Mouse (Mus musculus) myocyte (in vitro differentiated cells): Measurements from ENCODE around the gene Tsen34.

Experiments
- E2F4 ChIP-seq: IDR thresholded peaks from one replicate; pipeline ENCODE4 v1.6.1; 2011; ENCODE audit warnings: mild to moderate bottlenecking, control low read depth, moderate library complexity; ENCODE audit not compliant: insufficient read depth
- POLR2A ChIP-seq: IDR thresholded peaks from one replicate; pipeline ENCODE4 v1.6.1; 2011; ENCODE audit warnings: low read depth, mild to moderate bottlenecking, control low read depth, moderate library complexity; ENCODE audit not compliant: insufficient read length
- POLR2AphosphoS2 ChIP-seq: IDR thresholded peaks from one replicate; pipeline ENCODE4 v1.6.1; 2011; ENCODE audit warnings: low read depth, control low read depth; ENCODE audit not compliant: insufficient read length
- USF1 ChIP-seq: IDR thresholded peaks from one replicate; pipeline ENCODE4 v1.6.1; 2011; ENCODE audit warnings: low read depth, mild to moderate bottlenecking, control low read depth, moderate library complexity

GRCm38 (mm10) chr7:3677342-3677741 is 15.3 kb upstream of the Tsen34 start, which contains the start of gene Tmc4:
- TF ChIP-seq POLR2AphosphoS2, result no peak
- TF ChIP-seq USF1, result no peak
- no peak for TF ChIP-seq E2F4
- TF ChIP-seq POLR2A, result no peak
